Mouse (Mus musculus): ENCODE measurements at regions not wholly inside any gene's neighbourhood (a gene's known extent, or its start where the extent isn't known, plus 50 kb on each side); places are given as distances from the start of the nearest gene placed in this dataset.

DNA sequence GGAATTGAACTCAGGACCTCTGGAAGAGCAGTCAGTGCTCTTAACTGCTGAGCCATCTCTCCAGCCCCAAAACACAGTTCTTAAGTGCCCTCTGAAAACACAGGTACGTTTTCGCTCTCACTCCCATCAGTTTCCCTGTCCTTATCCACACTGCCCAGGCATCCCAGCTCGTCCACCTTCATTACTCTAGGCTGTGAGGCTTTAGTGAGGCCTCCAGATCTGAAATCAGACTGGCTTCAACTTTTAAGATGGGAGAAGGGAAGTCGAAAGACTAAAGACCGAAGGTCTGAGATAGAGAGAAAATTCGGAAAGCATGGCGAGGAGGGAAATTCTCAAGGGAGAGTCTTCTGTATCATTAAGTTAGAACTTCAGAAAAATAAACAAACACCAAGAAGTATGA is 54.8 kb upstream of the Tet2 start:
- WGBS: 88% methylated on average over 7 of the region's 7 CpGs

GRCm38 (mm10) chr3:133600447-133601220 is 55.7 kb upstream of the Tet2 start:
- Histone ChIP-seq H3K27me3 (ENCODE audit: control insufficient read depth, insufficient read depth, low read length) (no peaks in the 10 kb centered on the region), H3K9me3 (ENCODE audit: control insufficient read depth, low read depth, low read length) (no peaks in the 10 kb centered on the region), H3K9ac (replicated peaks; ENCODE audit: low read depth, low read length) (no peak overlapping the region), H3K4me2 (replicated peaks; ENCODE audit: low read depth, low read length) (peak overlapping the region; percentile 7; the same call in 1 of the 2 replicates), H3K27ac (ENCODE audit: low read length) (peak overlapping the region; percentile 40; the same call in 1 of the 2 replicates), H3K4me1 (ENCODE audit: control insufficient read depth, insufficient read depth, low read length) (peaks cover 6% of the 10 kb centered on the region; the same call in 1 of the 2 replicates), H3K4me3 (ENCODE audit: low read depth, low read length) (no peak overlapping the region), H3K36me3 (ENCODE audit: control insufficient read depth, insufficient read depth, low read length) (no peaks in the 10 kb centered on the region)
- 19% methylated on average over 11 of the region's 11 CpGs for WGBS
- peak; percentile 79; the same call in 1 of the 2 replicates for ATAC-seq (ENCODE audit: insufficient number of reproducible peaks, insufficient read depth, low FRiP score, low read depth)

More for the DNA sequence above, 54.8 kb upstream of the Tet2 start:
- Histone ChIP-seq H3K27me3 (ENCODE audit: control insufficient read depth, insufficient read depth, low read length) (no peaks in the 10 kb centered on the region), H3K36me3 (ENCODE audit: control insufficient read depth, insufficient read depth, low read length) (no peaks in the 10 kb centered on the region), H3K27ac (ENCODE audit: low read length) (no peak overlapping the region), H3K9me3 (ENCODE audit: control insufficient read depth, low read depth, low read length) (no peaks in the 10 kb centered on the region), H3K4me3 (ENCODE audit: low read depth, low read length) (no peak overlapping the region), H3K4me2 (replicated peaks; ENCODE audit: low read depth, low read length) (no peak overlapping the region), H3K9ac (replicated peaks; ENCODE audit: low read depth, low read length) (no peak overlapping the region), H3K4me1 (ENCODE audit: control insufficient read depth, insufficient read depth, low read length) (peaks cover 6% of the 10 kb centered on the region; the same call in 1 of the 2 replicates)
- no peak for ATAC-seq (ENCODE audit: insufficient number of reproducible peaks, insufficient read depth, low FRiP score, low read depth)

GRCm38 (mm10) chr3:133605460-133605859 is 60.5 kb upstream of the Tet2 start:
- no peak overlapping the region for H3K4me3 ChIP-seq (ENCODE audit: low read depth, low read length)
- no peak overlapping the region for H3K27ac ChIP-seq (ENCODE audit: low read length)
- H3K4me2 ChIP-seq (replicated peaks; ENCODE audit: low read depth, low read length): no peak overlapping the region
- no peak overlapping the region for H3K9ac ChIP-seq (replicated peaks; ENCODE audit: low read depth, low read length)
- no peaks in the 10 kb centered on the region for H3K27me3 ChIP-seq (ENCODE audit: control insufficient read depth, insufficient read depth, low read length)
- WGBS: 68% methylated on average over 6 of the region's 6 CpGs
- no peaks in the 10 kb centered on the region for H3K9me3 ChIP-seq (ENCODE audit: control insufficient read depth, low read depth, low read length)
- H3K4me1 ChIP-seq (ENCODE audit: control insufficient read depth, insufficient read depth, low read length): peaks cover 5% of the 10 kb centered on the region; the same call in 1 of the 2 replicates
- no peaks in the 10 kb centered on the region for H3K36me3 ChIP-seq (ENCODE audit: control insufficient read depth, insufficient read depth, low read length)
- no peak for ATAC-seq (ENCODE audit: insufficient number of reproducible peaks, insufficient read depth, low FRiP score, low read depth)

DNA sequence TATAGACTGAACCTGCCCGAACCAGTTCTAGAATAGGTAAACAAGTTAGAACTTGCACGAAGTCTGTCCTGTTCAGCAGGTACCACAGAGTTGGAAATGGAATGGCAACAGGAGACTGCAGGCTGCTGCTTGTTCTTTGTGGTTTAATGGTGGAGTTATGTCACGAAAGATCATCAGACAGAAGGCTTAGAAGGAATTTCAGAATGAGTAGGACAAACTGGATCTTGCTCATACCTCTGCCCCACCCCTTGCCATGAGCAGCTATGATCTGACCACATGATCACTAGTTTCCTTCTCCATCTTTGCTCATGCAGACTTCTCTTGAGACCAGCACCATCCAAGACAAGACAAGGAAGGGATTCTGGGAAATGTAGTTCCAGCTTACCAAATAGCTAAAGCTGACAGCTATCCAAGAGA is 63.9 kb upstream of the Tet2 start:
- ATAC-seq (ENCODE audit: insufficient number of reproducible peaks, insufficient read depth, low FRiP score, low read depth): 0 out of 2 replicates have a peak, but pooled peaks have one; percentile 46
- WGBS: 76% methylated on average over 3 of the region's 3 CpGs

DNA sequence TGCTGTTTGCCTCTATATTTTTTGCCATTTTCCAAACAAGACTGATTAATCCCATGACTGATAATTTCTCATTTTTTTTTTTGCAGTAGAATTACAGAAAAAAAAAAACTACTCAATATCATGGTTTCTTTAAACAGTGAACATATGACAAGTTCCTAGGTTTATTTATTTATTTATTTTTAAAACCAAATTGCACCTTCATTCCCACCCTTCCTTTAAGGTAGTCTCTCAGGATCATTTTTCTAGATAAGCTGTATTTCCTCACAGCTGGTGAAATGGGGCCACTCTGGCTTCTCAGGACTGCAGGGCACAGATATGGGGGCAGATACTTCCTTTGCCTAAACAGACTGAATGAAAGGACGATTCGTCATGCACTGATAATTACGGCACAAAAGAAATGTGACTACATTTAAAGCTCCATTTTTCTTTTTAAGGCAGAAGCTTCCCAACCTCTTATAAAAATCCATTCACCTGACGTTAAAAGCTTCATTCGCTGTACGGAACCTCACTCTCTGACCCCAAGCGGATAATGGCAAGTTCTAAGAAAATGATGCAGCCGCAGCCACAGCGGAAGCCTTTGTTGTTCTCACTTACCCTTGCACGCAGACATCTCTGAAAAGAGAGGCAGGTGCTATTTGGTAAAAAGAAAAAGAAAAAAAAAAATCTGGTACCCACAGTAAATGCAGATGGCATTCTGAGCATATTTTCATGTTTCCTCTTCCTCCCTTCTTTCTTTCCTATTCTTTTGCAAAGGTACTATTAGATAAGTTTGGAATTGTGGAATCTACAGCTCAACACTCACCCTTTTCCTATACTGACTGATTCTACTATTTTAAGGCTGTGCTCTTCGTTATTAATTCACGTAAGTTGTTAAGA is 69.1 kb upstream of the Tet2 start:
- H3K9ac ChIP-seq (replicated peaks; ENCODE audit: low read depth, low read length): no peak overlapping the region
- WGBS: 34% methylated on average over 12 of the region's 12 CpGs
- H3K4me3 ChIP-seq (ENCODE audit: low read depth, low read length): no peak overlapping the region
- H3K4me1 ChIP-seq (ENCODE audit: control insufficient read depth, insufficient read depth, low read length): no peaks in the 10 kb centered on the region
- ATAC-seq (ENCODE audit: insufficient number of reproducible peaks, insufficient read depth, low FRiP score, low read depth): no peak
- H3K27ac ChIP-seq (ENCODE audit: low read length): no peak overlapping the region
- no peaks in the 10 kb centered on the region for H3K36me3 ChIP-seq (ENCODE audit: control insufficient read depth, insufficient read depth, low read length)
- H3K9me3 ChIP-seq (ENCODE audit: control insufficient read depth, low read depth, low read length): no peaks in the 10 kb centered on the region
- no peaks in the 10 kb centered on the region for H3K27me3 ChIP-seq (ENCODE audit: control insufficient read depth, insufficient read depth, low read length)
- no peak overlapping the region for H3K4me2 ChIP-seq (replicated peaks; ENCODE audit: low read depth, low read length)

More for the DNA sequence above, 63.9 kb upstream of the Tet2 start:
- Histone ChIP-seq H3K27me3 (ENCODE audit: control insufficient read depth, insufficient read depth, low read length) (no peaks in the 10 kb centered on the region), H3K4me2 (replicated peaks; ENCODE audit: low read depth, low read length) (no peak overlapping the region), H3K4me1 (ENCODE audit: control insufficient read depth, insufficient read depth, low read length) (no peaks in the 10 kb centered on the region), H3K9me3 (ENCODE audit: control insufficient read depth, low read depth, low read length) (no peaks in the 10 kb centered on the region), H3K36me3 (ENCODE audit: control insufficient read depth, insufficient read depth, low read length) (no peaks in the 10 kb centered on the region), H3K4me3 (ENCODE audit: low read depth, low read length) (no peak overlapping the region), H3K9ac (replicated peaks; ENCODE audit: low read depth, low read length) (no peak overlapping the region), H3K27ac (ENCODE audit: low read length) (no peak overlapping the region)

DNA sequence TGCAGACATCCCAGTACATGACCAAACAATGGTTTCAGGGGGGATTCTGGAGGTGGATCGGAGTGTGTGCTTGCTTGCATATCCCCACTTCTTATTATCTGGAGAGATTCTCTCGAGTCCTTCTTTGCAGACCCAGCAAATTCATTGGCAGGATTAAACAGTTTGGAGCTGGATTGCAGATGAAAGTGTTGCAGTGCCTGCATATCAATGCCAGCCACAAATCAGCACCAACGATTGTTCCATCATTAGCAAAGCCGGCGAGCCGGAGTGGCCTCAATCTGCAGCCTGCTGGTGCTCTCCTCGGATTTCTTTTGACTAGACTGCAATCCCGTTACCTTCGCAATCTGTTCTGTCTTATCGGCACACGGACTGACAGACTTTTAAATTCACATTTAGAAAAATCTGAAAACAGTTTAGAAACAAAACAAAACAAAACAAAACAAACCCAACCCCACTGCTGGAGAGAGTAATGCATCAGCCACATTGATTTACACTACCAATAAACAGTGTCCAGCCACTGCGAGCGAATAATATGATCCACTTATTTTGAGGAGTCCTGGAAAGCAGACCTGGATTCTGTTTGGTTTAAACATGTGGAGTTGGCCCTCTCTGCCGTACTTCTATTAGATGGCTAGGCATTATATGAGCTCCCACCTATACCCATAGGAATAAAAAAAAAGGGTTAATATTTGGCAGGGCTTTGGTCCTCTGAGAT is 69.9 kb upstream of the Tet2 start:
- H3K27ac ChIP-seq (ENCODE audit: low read length): no peak overlapping the region
- no peaks in the 10 kb centered on the region for H3K36me3 ChIP-seq (ENCODE audit: control insufficient read depth, insufficient read depth, low read length)
- no peaks in the 10 kb centered on the region for H3K27me3 ChIP-seq (ENCODE audit: control insufficient read depth, insufficient read depth, low read length)
- WGBS: 34% methylated on average over 14 of the region's 14 CpGs
- no peak overlapping the region for H3K4me2 ChIP-seq (replicated peaks; ENCODE audit: low read depth, low read length)
- no peak overlapping the region for H3K4me3 ChIP-seq (ENCODE audit: low read depth, low read length)
- no peak overlapping the region for H3K9ac ChIP-seq (replicated peaks; ENCODE audit: low read depth, low read length)
- no peaks in the 10 kb centered on the region for H3K9me3 ChIP-seq (ENCODE audit: control insufficient read depth, low read depth, low read length)
- H3K4me1 ChIP-seq (ENCODE audit: control insufficient read depth, insufficient read depth, low read length): no peaks in the 10 kb centered on the region
- no peak for ATAC-seq (ENCODE audit: insufficient number of reproducible peaks, insufficient read depth, low FRiP score, low read depth)

DNA sequence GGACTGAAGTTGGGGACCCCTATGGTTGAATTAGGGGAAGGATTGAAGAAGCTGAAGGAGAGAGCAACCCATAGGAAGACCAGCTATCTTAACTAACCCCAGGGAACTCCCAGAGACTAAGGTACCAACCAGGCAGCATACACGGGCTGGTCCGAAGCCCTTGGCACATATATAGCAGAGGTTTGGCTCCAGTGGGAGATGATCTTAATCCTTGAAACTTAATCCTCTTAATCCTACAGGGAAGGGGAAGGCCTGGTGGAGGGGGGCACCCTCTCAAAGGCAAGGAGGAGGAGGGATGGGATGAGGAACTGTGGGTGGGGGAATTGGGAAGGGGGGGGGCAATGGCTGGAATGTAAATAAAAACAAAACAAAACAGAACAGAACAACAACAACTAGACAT is 72.1 kb upstream of the Tet2 start:
- no peaks in the 10 kb centered on the region for H3K9me3 ChIP-seq (ENCODE audit: control insufficient read depth, low read depth, low read length)
- H3K27me3 ChIP-seq (ENCODE audit: control insufficient read depth, insufficient read depth, low read length): no peaks in the 10 kb centered on the region
- no peaks in the 10 kb centered on the region for H3K4me1 ChIP-seq (ENCODE audit: control insufficient read depth, insufficient read depth, low read length)
- no peak overlapping the region for H3K4me3 ChIP-seq (ENCODE audit: low read depth, low read length)
- H3K9ac ChIP-seq (replicated peaks; ENCODE audit: low read depth, low read length): no peak overlapping the region
- no peak for ATAC-seq (ENCODE audit: insufficient number of reproducible peaks, insufficient read depth, low FRiP score, low read depth)
- H3K36me3 ChIP-seq (ENCODE audit: control insufficient read depth, insufficient read depth, low read length): no peaks in the 10 kb centered on the region
- H3K4me2 ChIP-seq (replicated peaks; ENCODE audit: low read depth, low read length): no peak overlapping the region
- H3K27ac ChIP-seq (ENCODE audit: low read length): no peak overlapping the region
- WGBS: 72% methylated on average over 2 of the region's 2 CpGs

GRCm38 (mm10) chr3:133618491-133618890 is 73.6 kb upstream of the Tet2 start:
- H3K4me3 ChIP-seq (ENCODE audit: low read depth, low read length): no peak overlapping the region
- H3K4me2 ChIP-seq (replicated peaks; ENCODE audit: low read depth, low read length): no peak overlapping the region
- ATAC-seq (ENCODE audit: insufficient number of reproducible peaks, insufficient read depth, low FRiP score, low read depth): no peak
- H3K27me3 ChIP-seq (ENCODE audit: control insufficient read depth, insufficient read depth, low read length): no peaks in the 10 kb centered on the region
- H3K9me3 ChIP-seq (ENCODE audit: control insufficient read depth, low read depth, low read length): no peaks in the 10 kb centered on the region
- no peak overlapping the region for H3K9ac ChIP-seq (replicated peaks; ENCODE audit: low read depth, low read length)
- H3K27ac ChIP-seq (ENCODE audit: low read length): no peak overlapping the region
- H3K4me1 ChIP-seq (ENCODE audit: control insufficient read depth, insufficient read depth, low read length): no peaks in the 10 kb centered on the region
- no peaks in the 10 kb centered on the region for H3K36me3 ChIP-seq (ENCODE audit: control insufficient read depth, insufficient read depth, low read length)
- 86% methylated on average over 3 of the region's 3 CpGs for WGBS

Data from stomach, embryonic 14.5 days (tissue).